Mouse (Mus musculus) midbrain, embryonic 11.5 days (tissue): Measurements from ENCODE around the gene Bmp6. TPM values are rescaled to one million over a fixed set of nuclear protein-coding genes. Genes with fewer than 3 reads are reported as not detected.

Experiments
- ATAC-seq: fragments of 200-750 bp; cut with Nextera tagmentation; 2 replicates; pipeline ENCODE4 v1.8.0; 2017; ENCODE audit warnings: moderate TSS enrichment, moderate library complexity; ENCODE audit not compliant: low FRiP score
- DNase-seq: peaks from one replicate; pipeline ENCODE4 v3.0.0; 2015; ENCODE audit warnings: low spot score; ENCODE audit errors: missing footprints
- H3K27ac ChIP-seq: fragments of 300-500 bp; sonication (generic); 2 replicates; pipeline ENCODE4 v1.5.1; 2014; ENCODE audit warnings: low read depth, low read length
- H3K27me3 ChIP-seq: fragments of 300-500 bp; sonication (generic); 2 replicates; pipeline ENCODE4 v1.6.1; 2014; ENCODE audit warnings: mild to moderate bottlenecking, low read length, moderate library complexity, mixed read lengths; ENCODE audit not compliant: control insufficient read depth, insufficient read depth
- H3K36me3 ChIP-seq: fragments of 300-500 bp; sonication (generic); 2 replicates; pipeline ENCODE4 v1.6.1; 2014; ENCODE audit warnings: mild to moderate bottlenecking, low read length, moderate library complexity, mixed read lengths; ENCODE audit not compliant: control insufficient read depth, insufficient read depth
- H3K4me1 ChIP-seq: fragments of 300-500 bp; sonication (generic); 2 replicates; pipeline ENCODE4 v1.6.1; 2014; ENCODE audit warnings: low read length; ENCODE audit not compliant: control insufficient read depth, insufficient read depth
- H3K4me2 ChIP-seq: fragments of 300-500 bp; sonication (generic); 2 replicates; pipeline ENCODE4 v1.6.1; 2014; ENCODE audit warnings: mild to moderate bottlenecking, moderate library complexity
- H3K4me3 ChIP-seq: fragments of 300-500 bp; sonication (generic); 2 replicates; pipeline ENCODE4 v1.5.1; 2014; ENCODE audit warnings: low read depth, low read length
- H3K9ac ChIP-seq: fragments of 300-500 bp; sonication (generic); 2 replicates; pipeline ENCODE4 v1.6.1; 2014; ENCODE audit warnings: low read length
- H3K9me3 ChIP-seq: fragments of 300-500 bp; sonication (generic); 2 replicates; pipeline ENCODE4 v1.6.1; 2016; ENCODE audit warnings: low read length; ENCODE audit not compliant: control insufficient read depth
- WGBS: fragments of 180-500 bp; shearing (Covaris S2); extraction: QIAGEN DNeasy Blood & Tissue Kit; methylation state at CpG from one replicate; pipeline ENCODE4 v1.1.7; 2014; 5-methylcytosine and 5-hydroxymethylcytosine counted together
- polyA plus RNA-seq: library from polyadenylated mRNA; unstranded; fragments of >200 nt; fragmentation: Nextera tagmentation; extraction: Ambion mirVana; gene quantifications from 2 replicates; pipeline ENCODE4 v1.2.1, GENCODE M21; 2014

The Bmp6 gene
- polyA plus RNA-seq, 1 experiment from 2014 or later = 3.0 TPM

DNA sequence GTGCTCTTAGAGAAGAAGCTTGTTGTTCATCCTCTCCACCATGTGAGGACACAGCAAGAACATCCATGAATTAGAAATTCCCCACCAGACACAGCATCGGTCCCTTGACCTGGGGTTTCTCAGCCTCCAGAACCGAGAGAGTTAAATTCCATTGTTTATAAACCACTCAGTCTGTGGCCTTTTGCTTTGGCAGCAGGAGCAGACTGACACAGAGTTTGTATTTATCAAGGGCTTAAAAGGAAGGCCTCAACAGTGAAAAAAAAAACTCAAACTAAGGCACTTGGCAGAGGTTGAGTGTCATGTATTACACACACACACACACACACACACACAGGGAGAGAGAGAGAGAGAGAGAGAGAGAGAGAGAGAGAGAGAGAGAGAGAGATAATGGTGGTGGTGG, 17.5 kb upstream of the Bmp6 start:
- Histone ChIP-seq H3K4me2 (no peak overlapping the region), H3K4me3 (no peak overlapping the region), H3K4me1 (no peaks in the 10 kb centered on the region), H3K36me3 (no peaks in the 10 kb centered on the region), H3K9me3 (no peaks in the 10 kb centered on the region), H3K9ac (no peak overlapping the region), H3K27me3 (no peaks in the 10 kb centered on the region), H3K27ac (no peak overlapping the region)
- DNase-seq (no peak), ATAC-seq (no peak)
- WGBS = 60% methylated on average over 2 of the region's 2 CpGs

DNA sequence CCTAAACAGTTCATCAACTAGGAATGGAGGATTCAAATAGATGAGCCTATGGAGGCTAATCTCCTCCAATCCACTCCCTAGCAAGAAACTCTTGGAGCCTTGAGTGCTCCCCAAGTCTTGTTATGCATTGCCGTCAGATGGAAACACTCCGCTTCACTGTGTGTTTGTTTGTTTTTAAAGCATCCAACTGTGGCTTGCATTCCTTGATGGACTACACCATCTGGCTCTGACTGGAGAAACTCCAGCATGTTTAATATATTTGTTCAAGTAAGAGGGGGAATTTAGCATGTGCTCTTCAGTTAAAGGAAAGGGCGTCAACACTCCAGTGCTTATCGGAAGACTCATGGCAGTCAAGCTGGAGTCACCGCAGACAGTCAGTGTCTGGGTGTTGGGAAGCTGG, 11.4 kb upstream of the Bmp6 start:
- Histone ChIP-seq H3K27me3 (no peaks in the 10 kb centered on the region), H3K4me3 (no peak overlapping the region), H3K27ac (no peak overlapping the region), H3K36me3 (no peaks in the 10 kb centered on the region), H3K9me3 (no peaks in the 10 kb centered on the region), H3K9ac (no peak overlapping the region), H3K4me2 (no peak overlapping the region), H3K4me1 (no peaks in the 10 kb centered on the region)
- no peak for ATAC-seq
- DNase-seq = no peak
- 87% methylated on average over 5 of the region's 5 CpGs for WGBS

DNA sequence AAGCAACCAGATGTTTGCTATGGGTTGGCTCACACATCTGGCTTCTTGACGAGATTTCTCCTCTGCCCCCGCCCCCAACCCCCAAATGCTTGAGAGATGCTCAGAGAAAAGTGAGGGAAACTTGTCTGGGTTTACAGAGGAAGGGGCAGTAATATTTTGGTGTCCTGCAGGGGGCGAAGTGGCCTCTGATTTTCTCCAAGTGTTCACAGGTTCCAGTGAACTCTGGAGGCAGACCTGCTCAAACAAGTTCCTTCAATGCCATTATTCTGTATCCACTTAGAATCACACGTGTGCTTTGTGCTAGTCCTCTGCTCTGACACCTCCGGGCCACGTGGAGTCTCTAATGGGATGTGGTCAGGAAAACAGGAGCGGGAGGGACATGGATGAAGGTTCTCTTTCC, 2.3 kb upstream of the Bmp6 start:
- no peak overlapping the region for H3K9ac ChIP-seq
- peak; percentile 95 for DNase-seq
- ATAC-seq = no peak
- no peak overlapping the region for H3K4me2 ChIP-seq
- H3K27ac ChIP-seq = no peak overlapping the region
- H3K9me3 ChIP-seq = no peaks in the 10 kb centered on the region
- no peaks in the 10 kb centered on the region for H3K36me3 ChIP-seq
- H3K4me3 ChIP-seq = no peak overlapping the region
- H3K27me3 ChIP-seq = peaks cover 40% of the 10 kb centered on the region
- H3K4me1 ChIP-seq = peaks cover 15% of the 10 kb centered on the region
- WGBS = 23% methylated on average over 7 of the region's 7 CpGs

DNA sequence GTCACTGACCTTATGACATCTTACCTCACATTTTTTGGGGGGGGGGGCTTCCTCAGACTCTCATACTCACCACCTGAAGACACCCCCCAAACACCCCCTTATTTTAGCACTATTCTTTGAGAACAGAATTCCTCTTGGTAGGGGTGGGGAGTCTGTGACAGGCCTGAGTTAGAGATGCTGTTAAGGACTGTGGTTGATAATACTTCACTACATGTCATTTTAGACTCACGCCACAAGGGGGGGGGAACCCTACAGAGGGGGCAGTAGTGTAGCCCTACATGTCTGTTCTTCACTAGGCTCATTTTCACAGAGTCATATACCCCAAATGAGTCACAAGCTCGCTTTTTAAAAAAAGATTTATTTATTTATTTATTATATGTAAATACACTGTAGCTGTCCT, 1.7 kb upstream of the Bmp6 start:
- H3K27ac ChIP-seq = no peak overlapping the region
- peak; percentile 56 for DNase-seq
- H3K27me3 ChIP-seq = peaks cover 41% of the 10 kb centered on the region
- no peak overlapping the region for H3K4me3 ChIP-seq
- H3K9ac ChIP-seq = no peak overlapping the region
- no peaks in the 10 kb centered on the region for H3K9me3 ChIP-seq
- H3K4me2 ChIP-seq = no peak overlapping the region
- ATAC-seq = no peak
- no peaks in the 10 kb centered on the region for H3K36me3 ChIP-seq
- H3K4me1 ChIP-seq = peaks cover 15% of the 10 kb centered on the region
- WGBS = 78% methylated on average over 2 of the region's 2 CpGs

DNA sequence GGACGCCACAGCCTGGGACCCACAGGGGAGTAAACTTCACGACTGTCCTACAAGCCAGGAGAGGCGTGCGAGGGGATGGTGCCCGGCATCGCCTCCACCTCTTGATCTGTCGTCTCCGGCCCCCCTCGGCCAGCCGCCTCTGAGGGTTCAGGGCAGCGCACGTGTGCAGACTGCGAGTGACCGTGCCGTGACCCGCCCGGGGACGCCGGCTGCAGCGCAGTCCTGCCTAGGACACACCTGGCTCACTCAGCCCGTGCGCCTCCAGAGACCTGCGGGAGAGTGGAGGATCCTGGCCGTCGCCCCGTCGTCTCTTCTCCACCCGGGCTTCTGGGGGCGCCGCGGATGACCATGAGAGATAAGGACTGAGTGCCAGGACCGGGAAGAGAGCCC, 519 bp downstream of the Bmp6 start:
- ATAC-seq (peak; percentile 30), DNase-seq (no peak)
- WGBS = under 1% methylated on average over 31 of the region's 32 CpGs
- Histone ChIP-seq H3K4me2 (peak overlapping the region; percentile 72), H3K9me3 (no peaks in the 10 kb centered on the region), H3K27ac (no peak overlapping the region), H3K4me1 (peaks cover 15% of the 10 kb centered on the region), H3K27me3 (peaks cover 41% of the 10 kb centered on the region), H3K4me3 (peak overlapping the region; percentile 42), H3K36me3 (no peaks in the 10 kb centered on the region), H3K9ac (peak overlapping the region; percentile 6; the same call in 1 of the 2 replicates)

DNA sequence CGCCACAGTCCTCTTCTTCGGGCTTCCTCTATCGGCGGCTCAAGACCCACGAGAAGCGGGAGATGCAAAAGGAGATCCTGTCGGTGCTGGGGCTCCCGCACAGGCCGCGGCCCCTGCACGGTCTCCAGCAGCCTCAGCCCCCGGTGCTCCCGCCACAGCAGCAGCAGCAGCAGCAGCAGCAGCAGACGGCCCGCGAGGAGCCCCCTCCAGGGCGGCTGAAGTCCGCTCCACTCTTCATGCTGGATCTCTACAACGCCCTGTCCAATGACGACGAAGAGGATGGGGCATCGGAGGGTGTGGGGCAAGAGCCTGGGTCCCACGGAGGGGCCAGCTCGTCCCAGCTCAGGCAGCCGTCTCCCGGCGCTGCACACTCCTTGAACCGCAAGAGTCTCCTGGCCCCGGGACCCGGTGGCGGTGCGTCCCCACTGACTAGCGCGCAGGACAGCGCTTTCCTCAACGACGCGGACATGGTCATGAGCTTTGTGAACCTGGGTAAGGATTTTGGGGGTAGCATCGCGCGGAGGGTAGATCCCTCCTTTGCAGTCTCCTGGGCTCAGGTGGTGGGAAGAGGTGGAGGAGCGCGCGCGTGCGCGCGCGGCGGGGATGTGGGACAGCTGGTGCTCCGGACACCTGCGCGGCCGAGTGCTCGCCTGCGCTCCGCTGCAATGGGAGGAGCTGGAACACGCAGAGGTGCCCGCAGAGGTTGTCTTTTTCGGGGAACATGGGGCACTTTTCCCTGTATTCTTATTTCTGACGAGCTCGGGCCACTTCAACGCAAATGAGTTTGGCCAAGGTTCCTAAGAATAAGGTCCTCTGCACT, 1.4 kb downstream of the Bmp6 start:
- peaks cover 41% of the 10 kb centered on the region for H3K27me3 ChIP-seq
- H3K36me3 ChIP-seq = no peaks in the 10 kb centered on the region
- no peaks in the 10 kb centered on the region for H3K9me3 ChIP-seq
- 2% methylated on average over 55 of the region's 63 CpGs for WGBS
- peak overlapping the region; percentile 42 for H3K4me3 ChIP-seq
- peak overlapping the region; percentile 6 for H3K9ac ChIP-seq
- H3K4me2 ChIP-seq = peak overlapping the region; percentile 72
- H3K4me1 ChIP-seq = peaks cover 15% of the 10 kb centered on the region
- no peak overlapping the region for H3K27ac ChIP-seq
- DNase-seq (peak; percentile 95), ATAC-seq (peak; percentile 22; the same call in 1 of the 2 replicates)

DNA sequence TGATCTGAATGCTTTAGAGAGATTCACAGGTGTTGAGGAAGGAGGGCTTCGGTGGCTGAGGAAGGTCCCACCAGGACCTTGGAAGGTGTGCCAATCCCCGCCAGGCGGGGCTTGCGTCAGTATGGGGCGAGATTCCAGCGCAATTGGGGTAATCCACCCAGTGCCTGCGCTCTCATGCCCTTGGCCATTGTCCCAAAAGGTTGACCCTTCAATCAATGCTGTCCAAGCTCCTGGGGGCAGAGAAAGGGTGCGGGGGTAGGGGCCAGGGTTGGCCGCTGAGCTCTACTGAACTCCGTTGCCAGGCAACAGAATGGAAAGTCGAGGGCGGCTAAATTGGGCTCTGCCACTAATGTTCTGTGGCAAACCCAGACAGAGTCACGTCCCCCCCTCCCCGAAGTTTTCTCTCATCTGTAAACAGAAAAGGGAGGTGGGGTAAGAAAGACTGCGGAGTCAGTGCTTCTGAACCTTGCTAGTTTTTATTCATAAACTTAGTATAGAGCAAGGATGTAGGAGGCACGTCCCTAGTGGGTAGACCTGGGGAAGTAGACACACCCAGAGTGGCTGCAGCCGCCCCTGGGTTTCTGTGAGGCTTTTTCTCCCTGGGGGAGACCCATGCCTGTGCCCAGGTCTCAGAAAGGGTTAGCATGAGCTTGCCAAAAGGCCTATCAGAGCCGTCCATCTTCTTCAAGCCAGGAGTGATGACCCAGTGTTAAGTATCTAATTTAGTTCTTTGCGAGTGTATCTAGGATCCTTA, 2.3 kb downstream of the Bmp6 start:
- Histone ChIP-seq H3K36me3 (no peaks in the 10 kb centered on the region), H3K4me2 (peak overlapping the region; percentile 72), H3K9ac (0 out of 2 replicates have a peak overlapping the region, but pooled peaks have one; percentile 5), H3K4me1 (peaks cover 15% of the 10 kb centered on the region), H3K27ac (no peak overlapping the region), H3K9me3 (no peaks in the 10 kb centered on the region), H3K27me3 (peaks cover 41% of the 10 kb centered on the region), H3K4me3 (peak overlapping the region; percentile 42)
- ATAC-seq = peak; percentile 31; the same call in 1 of the 2 replicates
- 6% methylated on average over 19 of the region's 19 CpGs for WGBS
- DNase-seq = peak; percentile 94

DNA sequence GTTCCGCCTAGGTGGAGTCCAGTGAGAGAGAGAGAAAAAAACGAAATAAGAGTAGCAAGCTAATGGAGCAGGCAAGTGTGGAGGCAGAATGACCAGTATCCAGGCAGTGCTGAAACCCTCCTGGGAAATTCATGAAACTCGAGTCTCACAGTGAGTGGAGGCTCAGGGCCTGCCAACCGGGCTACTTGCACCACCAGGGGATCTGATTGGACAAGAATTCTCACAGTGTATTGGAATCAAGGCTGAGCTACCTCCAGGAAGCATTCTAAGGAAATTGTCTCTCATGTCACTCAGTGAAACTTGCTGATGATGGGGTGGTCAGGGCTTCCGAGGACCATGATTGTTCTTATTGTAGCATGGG, 2.8 kb downstream of the Bmp6 start:
- no peaks in the 10 kb centered on the region for H3K36me3 ChIP-seq
- peaks cover 15% of the 10 kb centered on the region for H3K4me1 ChIP-seq
- H3K4me2 ChIP-seq = peak overlapping the region; percentile 72; the same call in 1 of the 2 replicates
- no peaks in the 10 kb centered on the region for H3K9me3 ChIP-seq
- DNase-seq = peak; percentile 92
- H3K9ac ChIP-seq = no peak overlapping the region
- ATAC-seq = no peak
- H3K4me3 ChIP-seq = no peak overlapping the region; the same call in 1 of the 2 replicates
- no peak overlapping the region for H3K27ac ChIP-seq
- WGBS = 10% methylated on average over 5 of the region's 5 CpGs
- peaks cover 41% of the 10 kb centered on the region for H3K27me3 ChIP-seq

DNA sequence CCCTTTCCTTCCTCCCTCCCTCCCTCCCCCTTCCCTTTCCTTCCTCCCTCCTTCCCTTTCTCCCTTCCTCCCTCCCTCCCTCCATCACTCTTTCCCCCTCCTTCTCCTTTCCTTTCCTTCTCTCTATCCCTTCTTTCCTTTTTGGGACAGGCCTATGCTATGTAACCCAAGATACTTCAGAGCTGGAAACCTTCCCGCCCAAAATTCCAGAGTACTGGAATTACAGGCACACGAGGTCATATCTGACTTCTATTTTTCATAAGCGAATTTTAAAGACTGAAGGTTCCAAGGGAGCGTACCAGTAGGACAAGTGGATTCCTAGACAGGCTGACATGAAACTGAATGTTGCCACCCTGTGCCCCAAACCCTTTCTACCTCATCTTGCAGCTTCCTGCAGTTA, 4.1 kb downstream of the Bmp6 start:
- no peak overlapping the region for H3K9ac ChIP-seq
- H3K4me1 ChIP-seq = peaks cover 17% of the 10 kb centered on the region
- H3K9me3 ChIP-seq = no peaks in the 10 kb centered on the region
- 84% methylated on average over 4 of the region's 4 CpGs for WGBS
- no peaks in the 10 kb centered on the region for H3K36me3 ChIP-seq
- DNase-seq (no peak), ATAC-seq (no peak)
- no peak overlapping the region for H3K27ac ChIP-seq
- no peak overlapping the region for H3K4me2 ChIP-seq
- H3K27me3 ChIP-seq = peaks cover 37% of the 10 kb centered on the region
- no peak overlapping the region for H3K4me3 ChIP-seq
